Mouse (Mus musculus) gastrocnemius, postnatal 10 days (tissue): ENCODE results near the gene Fam25c. TPM values are rescaled to one million over a fixed set of nuclear protein-coding genes. Genes with fewer than 3 reads are reported as not detected.
"Not testable (repeated sequence)": the region's sequence is repeated elsewhere in the genome, so short reads cannot be mapped to it uniquely, and the experiment has no call there.

Experiments
- DNase-seq: peaks from one replicate; pipeline ENCODE4 v3.0.0; 2021; ENCODE audit warnings: mixed read lengths
- long read RNA-seq, 2 experiments: library from polyadenylated mRNA; stranded (forward); transcript quantifications; one replicate each; pipeline ENCODE4 v2.0.0; 2021
- total RNA-seq, 2 experiments: library from RNA; stranded (reverse); gene quantifications; 2 replicates each; pipeline ENCODE4 v1.2.3; 2021

The Fam25c gene
- not detected for total RNA-seq
- long read RNA-seq, experiment 1, partial matches to known transcripts, result 0 of 1 reads
- long read RNA-seq, experiment 1, other reads (novel, unspliced or antisense), result 0 of 1 reads
- long read RNA-seq, experiment 2, result 0 reads

DNA sequence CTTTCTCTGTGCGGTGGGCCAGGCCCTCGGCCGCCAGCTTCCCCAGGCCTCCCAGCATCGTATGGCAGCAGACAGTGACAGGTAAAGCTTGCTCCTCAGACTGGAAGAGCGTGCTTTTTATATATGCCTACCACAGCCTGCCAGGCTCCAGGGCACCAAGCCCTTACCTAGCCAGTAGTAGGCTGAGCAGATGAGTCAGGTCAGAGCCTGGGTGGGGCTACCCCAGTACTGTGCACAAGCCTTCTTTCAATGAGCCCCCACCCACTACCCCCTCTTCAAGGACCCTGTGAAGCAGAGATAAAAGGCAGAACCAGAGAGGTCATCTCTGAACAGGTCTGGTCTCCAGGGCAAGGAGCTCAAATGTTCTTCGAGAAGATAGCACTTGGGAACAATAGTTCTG lies at the start of gene Fam25c:
Gene Fam25c (minus strand): TSS at position 133 of the 400 bp plus-strand sequence.
- no peak for DNase-seq

- DNase-seq, result no peak
Measured at GRCm38 (mm10) chr14:34403424-34403823, 48.2 kb upstream of the Fam25c start.

- DNase-seq, result no peak
Measured at GRCm38 (mm10) chr14:34402871-34403270, 47.6 kb upstream of the Fam25c start.

DNA sequence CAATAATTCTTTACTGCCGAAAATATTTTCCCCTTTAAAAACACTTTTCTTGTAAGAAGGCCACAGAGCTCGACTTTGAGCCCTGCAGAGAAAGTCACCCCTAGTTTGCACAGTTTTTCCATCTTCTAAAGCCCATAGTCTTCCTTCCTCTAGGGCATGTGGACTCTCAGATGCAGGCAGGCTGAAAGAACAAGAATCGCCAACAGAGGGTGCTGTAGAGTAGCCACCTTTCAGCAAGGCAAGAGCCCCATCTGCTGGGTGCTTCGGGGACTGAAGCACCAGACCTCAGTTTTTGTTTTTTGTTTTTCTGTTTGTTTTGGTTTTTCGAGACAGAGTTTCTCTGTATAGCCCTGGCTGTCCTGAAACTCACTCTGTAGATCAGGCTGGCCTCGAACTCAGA lies 45.9 kb upstream of the Fam25c start:
- peak; percentile 79 for DNase-seq

- DNase-seq, result no peak
Measured at GRCm38 (mm10) chr14:34400021-34400420, 44.8 kb upstream of the Fam25c start.

GRCm38 (mm10) chr14:34399301-34399700 lies 44.1 kb upstream of the Fam25c start:
- DNase-seq, result no peak

GRCm38 (mm10) chr14:34398901-34399300 lies 43.7 kb upstream of the Fam25c start:
- DNase-seq, result no peak

- peak; percentile 44 for DNase-seq
Measured at GRCm38 (mm10) chr14:34397871-34398270, 42.6 kb upstream of the Fam25c start.

- no peak for DNase-seq
Measured at GRCm38 (mm10) chr14:34393295-34393694, 38.1 kb upstream of the Fam25c start.

DNA sequence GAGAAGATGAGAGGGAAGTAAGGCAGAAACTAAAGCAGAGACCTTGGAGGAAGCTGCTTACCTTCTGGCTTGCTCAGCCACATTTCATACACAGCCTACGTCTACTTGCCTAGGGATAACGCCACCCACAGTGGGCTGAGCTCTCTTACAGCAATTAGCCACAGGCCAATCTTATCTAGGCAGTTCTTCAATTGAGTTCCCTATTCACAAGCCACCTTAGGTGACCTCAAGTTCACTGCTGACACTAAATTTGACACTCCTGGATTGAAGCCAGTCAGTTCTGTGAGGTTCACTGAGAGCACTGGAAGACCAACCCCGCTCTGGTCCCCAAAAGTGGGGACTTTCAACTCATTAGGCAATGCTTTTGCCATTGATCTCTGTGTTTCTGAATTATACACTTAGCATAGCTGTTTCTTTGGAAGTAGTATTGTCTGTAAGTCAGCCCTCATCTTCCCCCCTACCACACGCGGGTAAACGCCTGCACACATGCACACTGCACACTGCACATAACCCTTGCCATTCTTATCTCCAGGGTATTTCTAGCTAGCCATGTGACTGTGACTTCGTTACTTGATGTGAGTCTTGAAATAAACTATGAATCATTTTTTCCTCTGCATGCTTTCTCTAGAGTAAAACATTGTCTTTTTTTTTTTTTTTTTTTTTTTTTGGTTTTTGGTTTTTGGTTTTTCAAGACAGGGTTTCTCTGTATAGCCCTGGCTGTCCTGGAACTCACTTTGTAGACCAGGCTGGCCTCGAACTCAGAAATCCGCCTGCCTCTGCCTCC lies 27.9 kb upstream of the Fam25c start:
- no peak for DNase-seq

DNA sequence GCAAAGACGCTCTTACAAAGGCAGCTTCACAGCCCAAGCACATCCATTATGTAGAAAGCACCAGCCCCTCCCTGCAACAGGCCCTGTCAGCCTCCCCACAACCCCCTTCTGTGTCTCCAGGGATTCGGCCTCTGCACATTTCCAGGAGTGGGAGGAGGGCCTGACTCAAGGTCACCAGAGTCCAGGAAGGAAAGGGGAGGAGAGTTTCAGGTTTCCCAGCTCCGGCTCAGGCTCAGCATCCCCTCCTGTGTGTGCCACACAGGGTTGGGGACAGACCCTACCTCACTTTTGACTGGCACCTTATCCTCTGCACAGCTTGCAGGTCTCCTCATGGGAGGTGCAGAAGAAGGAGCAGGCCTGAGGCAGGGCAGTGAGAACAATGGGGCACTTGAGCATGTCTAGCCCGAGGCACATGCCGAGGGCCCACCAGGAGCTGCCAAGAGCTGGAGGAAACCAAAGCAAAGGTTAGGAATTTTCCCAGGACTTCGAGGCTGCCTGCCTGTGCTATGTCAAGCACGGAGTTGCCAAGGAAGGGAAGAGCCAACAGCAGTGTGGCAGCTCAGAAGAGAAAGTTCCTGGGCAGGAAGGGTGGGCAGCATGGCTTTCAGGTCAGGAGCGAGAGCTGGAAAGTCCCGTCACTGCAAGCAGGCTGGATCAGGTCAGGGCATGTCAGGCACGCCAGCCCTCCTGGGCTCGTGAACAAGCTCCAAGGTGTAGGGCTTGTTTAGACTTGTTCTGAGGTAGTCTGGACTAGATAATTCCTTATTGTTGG lies 23.5 kb upstream of the Fam25c start:
- no peak for DNase-seq

GRCm38 (mm10) chr14:34377121-34377520 lies 21.9 kb upstream of the Fam25c start:
- no peak for DNase-seq

DNA sequence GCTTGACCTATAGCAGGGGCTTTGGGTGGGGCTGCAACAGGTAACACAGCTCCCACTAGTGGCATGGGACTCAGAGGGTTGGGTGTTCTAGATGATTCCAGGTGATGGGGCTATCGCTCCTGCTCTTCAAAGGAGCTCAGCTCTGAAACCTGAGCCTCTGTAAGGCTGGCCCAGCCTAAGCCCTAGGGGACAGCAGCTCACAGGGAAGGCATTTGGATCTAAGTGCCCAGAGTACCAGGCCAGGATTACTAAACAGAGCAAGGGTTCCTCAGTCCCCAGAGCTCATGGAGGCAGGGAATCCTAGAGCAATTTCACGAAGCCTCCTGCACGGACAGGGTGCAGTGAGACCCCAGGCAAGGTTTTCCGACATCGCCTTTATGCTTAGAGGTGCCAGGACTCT lies 20.7 kb upstream of the Fam25c start:
- DNase-seq, result no peak

GRCm38 (mm10) chr14:34375415-34375904 lies 20.2 kb upstream of the Fam25c start, which contains the start of gene Mmrn2:
Gene Mmrn2 (plus strand): TSS chr14:34375465.
- no peak for DNase-seq

DNA sequence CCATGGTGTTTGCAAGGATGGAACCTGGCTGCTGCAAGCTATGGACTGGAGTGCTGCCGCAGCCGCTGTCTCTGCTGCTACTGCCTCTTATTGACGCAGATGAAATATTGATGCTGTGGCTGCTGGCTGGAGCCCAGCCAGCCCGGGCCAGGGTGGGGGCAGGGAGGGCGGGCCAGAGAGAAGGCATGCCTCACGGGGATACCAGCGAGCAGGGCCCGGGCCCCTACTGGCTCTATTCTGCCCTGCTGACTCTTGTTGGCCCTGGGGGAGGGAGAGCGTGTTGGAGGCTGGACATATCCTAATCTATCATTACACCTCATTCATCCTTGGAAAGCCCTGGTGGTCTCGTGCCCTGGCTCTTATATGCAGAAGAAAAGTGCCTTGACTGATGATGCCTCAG lies 19.3 kb upstream of the Fam25c start, which contains the start of gene Sncg:
Gene Sncg (minus strand): TSS at position 213 of the 400 bp plus-strand sequence.
- DNase-seq, result no peak

DNA sequence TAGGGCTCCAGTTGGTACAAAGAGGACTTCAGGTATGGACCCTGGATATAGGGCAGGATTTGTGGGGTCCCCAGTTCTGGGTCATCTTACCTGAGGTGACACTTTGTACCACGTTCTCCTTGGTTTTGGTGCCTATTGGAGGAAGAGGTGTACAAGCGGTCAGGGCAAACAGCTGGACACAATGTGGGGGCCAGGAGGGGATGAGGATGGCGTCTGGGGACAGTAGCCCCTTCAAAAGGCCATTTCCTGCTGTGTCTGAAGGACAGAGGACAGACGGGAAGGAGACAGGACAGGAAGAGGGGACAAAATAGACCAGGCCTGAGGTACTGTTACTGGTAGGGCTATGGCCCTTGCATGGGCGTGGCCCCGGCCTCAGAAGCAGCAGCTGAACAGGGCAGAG lies 18.3 kb upstream of the Fam25c start:
- no peak for DNase-seq

- DNase-seq, result peak; percentile 67
Measured at GRCm38 (mm10) chr14:34372646-34373045, 17.4 kb upstream of the Fam25c start.

DNA sequence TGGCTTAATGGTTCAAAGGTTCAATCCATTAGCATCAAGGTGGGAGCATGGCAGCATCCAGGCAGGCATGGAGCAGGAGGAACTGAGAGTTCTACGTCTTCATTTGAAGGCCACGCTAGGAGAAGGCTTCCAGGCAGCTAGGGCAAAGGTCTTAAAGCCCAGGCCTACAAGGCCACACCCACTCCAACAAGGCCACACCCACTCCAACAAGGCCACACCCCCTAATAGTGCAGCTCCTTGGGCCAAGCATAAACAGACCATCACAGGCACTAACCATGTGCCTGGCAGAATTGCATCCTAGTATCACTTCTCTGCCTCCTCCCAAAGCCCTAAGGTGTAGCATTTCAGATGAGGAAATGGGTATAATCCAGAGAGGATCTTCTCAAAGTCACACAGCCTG lies 16.5 kb upstream of the Fam25c start:
- no peak for DNase-seq

- no peak for DNase-seq
Measured at GRCm38 (mm10) chr14:34370921-34371320, 15.7 kb upstream of the Fam25c start.

DNA sequence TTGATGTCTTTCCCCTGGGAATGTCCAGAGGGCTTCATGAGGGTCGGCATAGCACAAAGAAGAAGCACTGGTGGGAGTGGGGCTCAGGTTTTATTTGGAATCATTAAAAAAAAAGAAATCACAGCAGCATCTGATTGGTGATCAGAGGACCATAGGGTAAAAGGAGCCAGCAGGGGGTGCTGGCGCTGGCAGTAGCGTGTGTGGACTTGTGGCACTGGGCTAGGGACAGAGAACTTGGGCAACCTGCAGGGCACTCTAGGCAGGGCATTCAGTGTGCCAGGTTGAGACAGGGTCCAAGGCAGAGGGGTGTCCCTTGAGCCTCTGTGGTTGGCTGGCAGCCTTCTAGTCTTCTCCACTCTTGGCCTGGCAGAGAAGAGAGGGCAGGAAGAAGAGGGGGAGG lies 15.0 kb upstream of the Fam25c start:
- DNase-seq, result no peak

DNA sequence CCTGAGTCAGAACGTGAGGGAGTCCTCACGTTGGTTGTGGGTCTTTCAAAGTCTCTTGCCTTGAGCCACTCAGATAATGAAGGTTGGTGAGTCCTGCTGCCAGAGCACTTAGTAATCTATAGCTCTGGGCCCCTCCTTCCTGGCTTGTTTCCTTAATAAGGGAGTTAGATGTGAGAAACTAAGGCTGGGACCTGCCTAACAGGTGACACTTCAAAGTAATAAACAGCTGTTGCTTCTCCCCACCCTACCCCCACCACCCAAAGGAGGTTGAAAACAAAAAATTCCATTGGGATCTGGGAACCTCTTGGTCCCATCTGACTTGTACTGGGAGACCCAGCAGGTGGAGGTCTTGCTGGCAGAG lies 9.9 kb upstream of the Fam25c start:
- DNase-seq, result no peak

GRCm38 (mm10) chr14:34364254-34365146 lies 9.3 kb upstream of the Fam25c start:
- DNase-seq, result not testable (repeated sequence)
